Mouse (Mus musculus) forebrain, embryonic 15.5 days (tissue): Measurements from ENCODE around the gene Megf11. TPM values are rescaled to one million over a fixed set of nuclear protein-coding genes. Genes with fewer than 3 reads are reported as not detected.
"Not testable (repeated sequence)": the region's sequence is repeated elsewhere in the genome, so short reads cannot be mapped to it uniquely, and the experiment has no call there.

Source experiments
- ATAC-seq: fragments of 200-750 bp; cut with Nextera tagmentation; replicated peaks from 2 replicates; pipeline ENCODE4 v1.8.0; 2017; ENCODE audit warnings: mild to moderate bottlenecking, moderate TSS enrichment, moderate library complexity
- H3K27ac ChIP-seq: fragments of 300-500 bp; sonication (generic); replicated peaks from 2 replicates; pipeline ENCODE4 v1.5.1; 2015; ENCODE audit warnings: mild to moderate bottlenecking, inconsistent platforms
- H3K27me3 ChIP-seq: fragments of 300-500 bp; sonication (generic); 2 replicates; pipeline ENCODE4 v1.6.1; 2015; ENCODE audit warnings: inconsistent platforms
- H3K36me3 ChIP-seq: fragments of 300-500 bp; sonication (generic); 2 replicates; pipeline ENCODE4 v1.6.1; 2015; ENCODE audit warnings: mild to moderate bottlenecking, inconsistent platforms
- H3K4me1 ChIP-seq: fragments of 300-500 bp; sonication (generic); 2 replicates; pipeline ENCODE4 v1.6.1; 2015; ENCODE audit warnings: inconsistent platforms
- H3K4me2 ChIP-seq: fragments of 300-500 bp; sonication (generic); replicated peaks from 2 replicates; pipeline ENCODE4 v1.6.1; 2015; ENCODE audit warnings: mild to moderate bottlenecking, inconsistent platforms
- H3K4me3 ChIP-seq: fragments of 300-500 bp; sonication (generic); 2 replicates; pipeline ENCODE4 v1.5.1; 2015; ENCODE audit warnings: mild to moderate bottlenecking, inconsistent platforms
- H3K9ac ChIP-seq: fragments of 300-500 bp; sonication (generic); replicated peaks from 2 replicates; pipeline ENCODE4 v1.6.1; 2015; ENCODE audit warnings: mild to moderate bottlenecking, inconsistent platforms
- H3K9me3 ChIP-seq: fragments of 300-500 bp; sonication (generic); 2 replicates; pipeline ENCODE4 v1.6.1; 2016; ENCODE audit warnings: inconsistent platforms
- WGBS: fragments of 180-500 bp; shearing (Covaris S2); methylation state at CpG from one replicate; pipeline ENCODE4 v1.1.7; 2015; ENCODE audit warnings: mixed read lengths; 5-methylcytosine and 5-hydroxymethylcytosine counted together
- polyA plus RNA-seq: library from polyadenylated mRNA; unstranded; fragments of >200 nt; fragmentation: Nextera tagmentation; extraction: Ambion mirVana; gene quantifications from 2 replicates; pipeline ENCODE4 v1.2.1, GENCODE M21; 2015

Megf11 gene
- polyA plus RNA-seq, 1 experiment from 2014 or later = 9.0 TPM

DNA sequence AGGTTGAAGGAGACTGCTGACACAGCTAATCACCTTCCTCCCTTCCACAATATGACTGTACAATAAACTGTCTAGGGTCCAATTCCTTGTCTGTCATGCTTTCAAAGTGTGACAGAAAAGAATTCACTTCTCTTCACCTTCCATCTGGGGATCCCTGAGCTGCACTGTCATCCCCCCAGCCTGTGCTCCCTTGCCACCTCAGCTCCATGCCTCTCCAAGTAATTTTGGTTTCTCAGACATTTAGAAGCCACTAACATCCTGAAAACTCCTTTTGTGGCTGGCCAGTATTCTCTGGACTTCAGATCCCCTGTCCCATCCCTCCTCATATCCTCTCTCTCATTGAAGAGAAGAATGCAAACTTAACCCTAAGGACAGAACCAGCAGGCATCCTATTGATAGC is 317.0 kb downstream of the Megf11 start:
- Histone ChIP-seq H3K4me2 (no peak overlapping the region), H3K9me3 (no peaks in the 10 kb centered on the region), H3K36me3 (peaks cover 16% of the 10 kb centered on the region; the same call in 1 of the 2 replicates), H3K9ac (no peak overlapping the region), H3K27me3 (no peaks in the 10 kb centered on the region), H3K27ac (no peak overlapping the region), H3K4me3 (no peak overlapping the region), H3K4me1 (no peaks in the 10 kb centered on the region)
- ATAC-seq = no peak

DNA sequence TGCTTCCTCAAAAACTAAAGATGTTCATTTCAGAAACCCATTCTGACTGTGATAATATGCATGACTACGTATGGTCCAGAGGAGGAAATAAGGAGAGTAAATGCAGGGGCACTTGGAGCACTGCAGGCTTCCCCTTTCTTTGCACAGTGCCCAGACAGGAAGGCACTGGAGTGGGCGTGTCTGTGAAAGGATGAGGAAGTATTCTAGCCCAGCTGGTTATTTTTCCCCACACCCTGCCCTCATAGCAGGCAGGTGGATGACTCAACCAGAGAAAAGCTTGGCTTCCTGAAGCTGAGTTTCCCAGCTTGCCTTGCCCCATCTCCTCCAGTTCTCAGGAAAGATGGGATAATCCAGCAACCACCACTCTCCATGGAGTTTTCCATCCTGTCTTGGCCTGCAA is 317.5 kb downstream of the Megf11 start:
- Histone ChIP-seq H3K4me3 (no peak overlapping the region), H3K27ac (no peak overlapping the region), H3K36me3 (peaks cover 20% of the 10 kb centered on the region; the same call in 1 of the 2 replicates), H3K4me1 (no peaks in the 10 kb centered on the region), H3K9ac (no peak overlapping the region), H3K4me2 (no peak overlapping the region), H3K9me3 (no peaks in the 10 kb centered on the region), H3K27me3 (no peaks in the 10 kb centered on the region)
- WGBS = 81% methylated on average over 2 of the region's 2 CpGs
- no peak for ATAC-seq

DNA sequence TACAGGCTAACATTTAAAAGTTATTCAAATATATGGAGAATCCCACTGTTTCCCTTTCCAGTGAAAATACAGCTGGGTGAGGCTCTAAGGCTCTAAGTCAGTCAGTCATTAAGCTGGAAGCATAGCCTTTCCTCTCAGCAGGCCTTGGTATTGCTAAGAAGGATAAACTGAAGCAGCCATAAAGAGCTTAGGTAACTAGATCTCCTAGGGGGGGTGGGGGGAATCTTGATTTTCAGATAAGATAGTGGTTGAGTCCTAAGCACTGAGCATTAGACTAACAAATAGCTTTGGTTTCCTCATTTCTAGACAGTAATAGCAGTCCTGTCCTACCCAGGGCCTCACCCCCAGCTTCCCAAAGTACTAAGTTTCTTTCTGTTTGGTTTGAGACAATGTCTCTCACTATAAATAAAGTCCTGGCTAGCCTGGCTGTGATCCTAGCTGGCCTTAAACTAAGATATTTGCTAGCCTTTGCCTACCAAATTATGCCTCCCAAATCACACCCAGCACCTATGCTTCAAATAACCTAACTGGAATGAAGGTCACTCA is 318.1 kb downstream of the Megf11 start:
- Histone ChIP-seq H3K36me3 (peaks cover 24% of the 10 kb centered on the region), H3K4me1 (no peaks in the 10 kb centered on the region), H3K4me3 (no peak overlapping the region), H3K9me3 (no peaks in the 10 kb centered on the region), H3K9ac (no peak overlapping the region), H3K27me3 (no peaks in the 10 kb centered on the region), H3K27ac (no peak overlapping the region), H3K4me2 (no peak overlapping the region)
- no peak for ATAC-seq

DNA sequence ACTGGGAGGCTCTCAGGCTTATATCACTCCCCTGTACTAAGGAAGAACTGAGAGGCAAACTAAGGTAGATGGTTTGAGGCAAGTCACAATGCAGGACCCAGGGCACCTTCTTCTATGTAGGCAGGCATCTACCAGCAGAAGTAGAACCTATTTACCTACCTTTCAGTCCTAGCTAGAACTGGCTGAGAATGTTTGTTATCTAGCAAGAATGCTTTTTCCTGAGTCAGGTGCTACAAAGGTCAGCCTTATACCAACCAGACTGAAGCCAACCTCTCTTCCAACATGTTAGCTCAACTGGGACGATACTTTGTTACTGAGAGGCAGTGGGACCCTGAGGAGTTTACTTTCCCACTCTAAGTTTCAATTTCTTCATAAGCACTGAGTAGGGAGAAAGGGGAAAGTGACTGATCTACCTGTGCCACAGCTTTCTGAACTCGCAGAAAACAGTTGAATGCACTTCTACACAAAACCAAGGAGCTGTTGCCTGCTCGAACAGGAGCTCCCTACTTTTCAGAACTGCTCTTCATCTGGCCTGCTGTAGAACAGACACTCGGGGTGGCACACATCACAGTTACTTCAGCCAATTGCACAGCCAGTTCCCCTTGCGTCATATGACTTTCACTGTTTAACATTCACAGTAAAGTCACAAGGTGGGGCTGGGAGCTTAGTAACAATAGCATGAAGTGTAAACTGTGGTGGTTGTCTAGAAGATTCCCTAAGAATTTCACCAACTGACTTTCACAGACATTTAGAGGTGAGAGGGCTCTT is 318.8 kb downstream of the Megf11 start:
- Histone ChIP-seq H3K9ac (no peak overlapping the region), H3K4me1 (no peaks in the 10 kb centered on the region), H3K9me3 (no peaks in the 10 kb centered on the region), H3K27ac (no peak overlapping the region), H3K4me2 (no peak overlapping the region), H3K36me3 (peaks cover 24% of the 10 kb centered on the region), H3K4me3 (no peak overlapping the region), H3K27me3 (no peaks in the 10 kb centered on the region)
- WGBS = 94% methylated on average over 5 of the region's 5 CpGs
- ATAC-seq = no peak

DNA sequence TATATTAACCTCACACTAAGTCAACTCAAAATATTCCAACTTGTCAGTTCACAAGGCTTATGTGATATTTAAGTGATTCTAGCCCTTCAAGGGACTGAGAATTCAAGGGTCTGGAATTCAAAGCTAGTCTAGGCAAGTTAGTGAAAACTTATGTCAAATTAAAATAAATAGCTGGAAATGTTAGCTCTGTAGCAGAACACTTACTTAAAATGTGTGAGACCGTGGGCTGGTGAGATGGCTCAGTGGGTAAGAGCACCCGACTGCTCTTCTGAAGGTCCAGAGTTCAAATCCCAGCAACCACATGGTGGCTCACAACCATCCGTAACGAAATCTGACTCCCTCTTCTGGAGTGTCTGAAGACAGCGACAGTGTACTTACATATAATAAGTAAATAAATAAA is 324.9 kb downstream of the Megf11 start:
- not testable (repeated sequence) for H3K4me3 ChIP-seq, H3K9ac ChIP-seq, H3K27me3 ChIP-seq, H3K4me2 ChIP-seq, ATAC-seq, H3K4me1 ChIP-seq, H3K9me3 ChIP-seq, H3K27ac ChIP-seq
- peaks cover 24% of the 10 kb centered on the region for H3K36me3 ChIP-seq
- 88% methylated on average over 5 of the region's 5 CpGs for WGBS

DNA sequence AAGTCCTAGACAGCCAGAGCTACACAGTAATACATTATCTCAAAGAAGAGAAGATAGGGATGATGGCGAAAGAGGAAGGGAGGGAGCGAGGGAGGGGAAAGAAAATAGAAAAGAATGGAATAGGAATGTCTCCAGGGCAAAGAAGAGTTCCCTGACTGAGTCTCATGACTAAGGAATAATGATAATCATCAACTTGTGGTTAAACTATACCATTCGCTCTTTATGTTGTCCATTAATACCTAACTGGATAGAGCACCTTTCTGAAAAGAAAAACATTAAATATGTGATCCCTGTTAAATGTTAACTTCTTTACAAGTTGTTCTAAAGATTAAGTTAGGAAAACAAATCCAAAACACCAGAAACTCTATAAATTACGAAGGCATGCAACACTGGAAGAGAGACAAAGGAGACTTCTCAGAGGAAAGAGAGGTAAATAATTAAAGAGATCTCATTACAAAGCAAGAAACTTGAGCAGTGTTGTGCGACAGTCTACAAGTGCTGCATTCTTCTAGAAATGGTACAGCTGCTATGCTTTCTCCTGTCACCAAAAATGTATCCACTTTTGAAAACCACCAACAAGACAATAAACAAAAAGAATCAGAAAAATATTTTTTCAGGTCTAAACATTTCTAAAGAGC is 334.2 kb downstream of the Megf11 start:
- H3K4me1 ChIP-seq = no peaks in the 10 kb centered on the region
- ATAC-seq = no peak
- H3K27ac ChIP-seq = no peak overlapping the region
- WGBS = 85% methylated on average over 5 of the region's 5 CpGs
- H3K4me3 ChIP-seq = no peak overlapping the region
- no peak overlapping the region for H3K4me2 ChIP-seq
- H3K27me3 ChIP-seq = no peaks in the 10 kb centered on the region
- no peaks in the 10 kb centered on the region for H3K9me3 ChIP-seq
- no peak overlapping the region for H3K9ac ChIP-seq
- H3K36me3 ChIP-seq = peaks cover 30% of the 10 kb centered on the region

DNA sequence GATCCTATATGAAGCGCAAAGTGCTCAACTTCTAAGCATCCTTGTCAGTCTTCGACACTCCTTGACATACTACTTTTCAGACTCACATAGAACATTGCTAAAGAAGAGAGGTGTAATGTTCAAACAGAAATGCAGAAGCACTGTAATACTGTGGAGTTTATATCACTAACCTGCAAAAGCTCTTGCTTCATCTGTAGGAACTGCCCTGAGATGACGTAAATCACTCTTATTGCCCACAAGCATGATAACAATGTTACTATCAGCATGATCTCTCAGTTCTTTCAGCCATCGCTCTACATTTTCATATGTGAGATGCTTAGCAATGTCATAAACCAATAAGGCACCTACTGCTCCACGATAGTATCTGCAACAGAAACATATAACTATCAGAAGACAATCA is 341.0 kb downstream of the Megf11 start:
- peaks cover 34% of the 10 kb centered on the region for H3K36me3 ChIP-seq
- no peaks in the 10 kb centered on the region for H3K4me1 ChIP-seq
- H3K9me3 ChIP-seq = no peaks in the 10 kb centered on the region
- no peak overlapping the region for H3K9ac ChIP-seq
- ATAC-seq = no peak
- no peak overlapping the region for H3K4me2 ChIP-seq
- WGBS = 94% methylated on average over 5 of the region's 5 CpGs
- H3K27me3 ChIP-seq = no peaks in the 10 kb centered on the region
- no peak overlapping the region for H3K27ac ChIP-seq
- H3K4me3 ChIP-seq = no peak overlapping the region

DNA sequence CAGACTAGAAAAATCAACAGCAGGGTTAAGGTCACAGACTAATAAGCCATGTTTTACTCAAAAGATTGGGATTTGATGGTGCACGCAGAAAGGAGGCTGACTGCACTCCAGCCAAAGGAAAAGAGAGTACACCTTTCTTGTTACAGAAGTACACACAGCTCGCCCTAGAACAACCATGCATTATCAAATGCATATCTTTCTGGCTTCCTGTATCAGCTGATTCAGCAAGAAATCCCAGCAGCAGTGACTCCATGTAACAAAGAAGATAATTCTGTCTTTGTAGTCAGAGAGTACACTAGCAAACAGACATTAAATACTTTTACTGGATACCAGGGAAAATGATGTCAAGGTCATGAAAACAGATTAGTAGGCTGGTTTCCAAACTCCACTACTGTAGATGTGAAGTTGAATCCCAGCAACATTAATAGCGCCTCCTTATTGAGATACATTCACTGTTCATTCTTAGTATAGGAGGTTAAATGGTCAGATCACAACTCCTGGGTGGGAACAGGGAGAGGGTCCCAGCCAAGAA is 345.7 kb downstream of the Megf11 start:
- no peak for ATAC-seq
- Histone ChIP-seq H3K4me3 (no peak overlapping the region), H3K27ac (no peak overlapping the region), H3K9me3 (no peaks in the 10 kb centered on the region), H3K36me3 (peaks cover 11% of the 10 kb centered on the region; the same call in 1 of the 2 replicates), H3K27me3 (no peaks in the 10 kb centered on the region), H3K4me2 (no peak overlapping the region), H3K9ac (no peak overlapping the region), H3K4me1 (peaks cover 4% of the 10 kb centered on the region)
- WGBS = 91% methylated on average over 3 of the region's 3 CpGs

DNA sequence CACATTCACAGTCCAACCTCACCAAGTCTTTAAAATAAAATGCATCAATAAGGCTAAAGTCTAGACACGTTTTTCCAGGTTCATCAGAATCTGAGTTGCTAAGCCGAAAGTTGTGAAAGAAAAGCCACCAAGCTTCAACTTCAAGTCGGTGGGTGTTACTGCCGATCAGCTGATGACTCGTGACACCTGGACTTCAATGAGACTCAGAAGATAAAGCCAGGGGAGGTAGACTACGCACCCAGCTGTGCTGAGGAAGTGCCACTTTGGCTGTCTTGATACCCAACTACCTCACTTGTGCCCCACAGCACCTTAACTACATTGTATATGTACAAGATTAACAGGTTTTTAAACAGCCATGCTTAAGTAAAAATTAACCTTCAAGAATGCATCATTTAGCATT is 348.7 kb downstream of the Megf11 start:
- ATAC-seq = no peak
- H3K4me3 ChIP-seq = no peak overlapping the region
- H3K36me3 ChIP-seq = no peaks in the 10 kb centered on the region
- no peak overlapping the region for H3K27ac ChIP-seq
- no peaks in the 10 kb centered on the region for H3K27me3 ChIP-seq
- WGBS = 86% methylated on average over 6 of the region's 6 CpGs
- peaks cover 6% of the 10 kb centered on the region for H3K4me1 ChIP-seq
- H3K4me2 ChIP-seq = no peak overlapping the region
- no peaks in the 10 kb centered on the region for H3K9me3 ChIP-seq
- H3K9ac ChIP-seq = no peak overlapping the region

DNA sequence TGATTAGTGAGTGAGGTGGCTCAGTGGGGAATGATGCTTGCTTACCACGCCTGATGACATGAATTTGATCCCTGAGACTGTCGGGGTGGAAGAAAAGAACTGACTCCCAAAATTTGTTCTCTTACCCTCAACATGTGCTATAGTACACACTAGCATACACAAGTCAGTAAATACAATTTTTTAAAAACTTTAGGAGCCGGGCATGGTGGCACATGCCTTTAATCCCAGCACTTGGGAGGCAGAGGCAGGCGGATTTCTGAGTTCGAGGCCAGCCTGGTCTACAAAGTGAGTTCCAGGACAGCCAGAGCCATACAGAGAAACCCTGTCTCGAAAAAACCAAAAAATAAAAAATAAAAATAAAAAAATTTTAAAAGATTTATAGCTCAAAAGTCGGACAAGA is 349.6 kb downstream of the Megf11 start:
- H3K4me3 ChIP-seq, H3K4me2 ChIP-seq, H3K27me3 ChIP-seq, H3K9ac ChIP-seq, H3K27ac ChIP-seq, H3K36me3 ChIP-seq, H3K9me3 ChIP-seq, H3K4me1 ChIP-seq, ATAC-seq: not testable (repeated sequence)
- 91% methylated on average over 7 of the region's 7 CpGs for WGBS

DNA sequence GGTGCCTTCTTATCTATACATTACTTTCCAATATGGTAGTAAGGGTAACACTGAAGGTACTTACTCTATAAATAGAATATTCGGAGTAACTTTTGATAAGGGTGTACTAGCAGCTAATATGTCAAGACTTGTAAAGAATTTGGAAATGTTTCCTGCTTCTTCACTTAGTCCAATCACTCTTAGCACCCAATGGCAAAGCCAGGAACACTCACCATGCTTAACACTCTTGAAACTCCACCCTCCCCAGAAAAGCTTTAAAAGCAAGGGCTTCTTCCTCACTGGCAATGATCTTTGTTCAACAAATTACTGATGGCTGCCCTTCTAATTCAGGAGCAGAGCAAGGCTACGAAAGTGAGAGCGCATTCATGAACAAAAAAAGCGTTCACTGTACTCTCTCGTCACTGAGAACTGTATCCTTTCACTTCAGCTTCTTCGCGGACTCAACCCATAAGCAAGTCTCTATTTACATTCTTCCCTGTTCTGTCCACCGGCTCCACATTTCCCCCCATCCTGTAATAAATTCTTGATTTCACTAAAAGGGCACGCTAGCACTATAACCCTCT is 350.7 kb downstream of the Megf11 start:
- WGBS = 11% methylated on average over 9 of the region's 9 CpGs
- Histone ChIP-seq H3K9me3 (no peaks in the 10 kb centered on the region), H3K36me3 (no peaks in the 10 kb centered on the region), H3K4me2 (peak overlapping the region; percentile 66), H3K27ac (peak overlapping the region; percentile 95), H3K4me3 (peak overlapping the region; percentile 93), H3K9ac (peak overlapping the region; percentile 66), H3K27me3 (no peaks in the 10 kb centered on the region), H3K4me1 (peaks cover 6% of the 10 kb centered on the region)
- ATAC-seq = no peak

DNA sequence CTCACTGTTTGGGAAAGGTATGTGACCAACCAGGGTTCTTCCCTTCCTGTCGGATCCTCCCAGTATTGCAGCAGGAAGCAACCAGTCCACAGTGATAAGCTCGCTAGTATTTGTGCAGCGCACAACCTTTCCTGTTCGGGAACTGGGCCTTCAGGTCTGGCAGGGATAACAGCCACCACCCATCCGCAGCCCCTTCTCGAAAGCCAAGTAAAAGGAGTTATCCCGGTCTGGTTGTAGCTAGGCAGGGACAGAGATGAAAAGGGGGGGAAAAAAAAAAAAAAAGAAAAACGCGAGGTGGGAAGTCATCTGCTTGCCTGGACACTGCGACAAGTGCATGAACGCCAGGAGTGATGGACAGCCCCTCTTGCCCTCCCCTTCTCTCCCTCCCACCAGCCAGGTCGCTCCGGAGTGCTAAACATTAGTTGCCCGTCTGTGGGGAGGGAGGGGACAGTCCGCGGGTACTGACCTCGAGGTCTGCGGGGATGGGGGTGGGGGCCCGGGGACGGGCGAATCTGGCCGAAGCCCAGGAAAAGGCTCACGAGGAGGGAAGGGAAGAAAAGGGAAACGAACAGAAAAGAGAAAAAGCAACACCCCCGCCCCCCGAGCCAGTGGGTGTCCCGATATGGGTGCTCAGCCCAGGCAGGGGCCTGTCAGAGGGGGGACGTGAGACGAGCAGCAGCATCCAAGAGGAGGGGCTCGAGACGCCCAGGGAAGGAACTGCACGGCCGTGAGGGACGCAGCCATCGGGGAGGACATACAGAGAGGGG is 351.4 kb downstream of the Megf11 start:
- Histone ChIP-seq H3K9ac (peak overlapping the region; percentile 66), H3K27ac (peak overlapping the region; percentile 95), H3K4me2 (peak overlapping the region; percentile 66), H3K27me3 (no peaks in the 10 kb centered on the region), H3K9me3 (no peaks in the 10 kb centered on the region), H3K4me3 (peak overlapping the region; percentile 93), H3K4me1 (peaks cover 6% of the 10 kb centered on the region), H3K36me3 (no peaks in the 10 kb centered on the region)
- ATAC-seq = peak; percentile 87
- WGBS = under 1% methylated on average over 35 of the region's 35 CpGs
